Mouse (Mus musculus) CH12.LX (cell line): ENCODE results near the gene Adra1b. TPM values are rescaled to one million over a fixed set of nuclear protein-coding genes. Genes with fewer than 3 reads are reported as not detected.

Experiments
- DNase-seq: peaks from one replicate; pipeline ENCODE4 v3.0.0-alpha.2; 2013; ENCODE audit errors: extremely low read depth
- H3K27ac ChIP-seq: 2 replicates; pipeline ENCODE4 v1.5.1; 2012; ENCODE audit warnings: low read depth, mild to moderate bottlenecking, control low read depth, moderate library complexity; ENCODE audit not compliant: insufficient read depth
- H3K27me3 ChIP-seq: replicated peaks from 2 replicates; pipeline ENCODE3; 2012; ENCODE audit warnings: inconsistent platforms
- H3K36me3 ChIP-seq, 2 experiments: replicated peaks in 1 of 2; 2 replicates each; pipeline versions ENCODE3 to v1.6.1; 2012; ENCODE audit warnings: inconsistent platforms in 1 of 2, low read length in 1 of 2, mild to moderate bottlenecking in 1 of 2, mixed read lengths in 1 of 2, moderate library complexity in 1 of 2; ENCODE audit not compliant: control insufficient read depth in 1 of 2, insufficient read depth in 1 of 2
- H3K4me1 ChIP-seq, 2 experiments: 2 replicates each; pipeline ENCODE4 v1.6.1; 2012; ENCODE audit warnings: inconsistent platforms in 1 of 2, moderate library complexity in 1 of 2; ENCODE audit not compliant: insufficient read depth in 2 of 2, control insufficient read depth in 1 of 2
- H3K4me2 ChIP-seq: 2 replicates; pipeline ENCODE4 v1.6.1; 2012; ENCODE audit warnings: low read depth, mild to moderate bottlenecking, control low read depth; ENCODE audit not compliant: poor library complexity, insufficient read depth, severe bottlenecking
- H3K4me3 ChIP-seq, 3 experiments: fragments of 150-350 bp in 1 of 3; sonication (generic) in 1 of 3; replicated peaks in 1 of 3; 2 replicates each; pipeline versions ENCODE3 to v1.5.1; 2011 to 2012; ENCODE audit warnings: low read depth in 2 of 3, low read length in 2 of 3, mild to moderate bottlenecking in 2 of 3, moderate library complexity in 2 of 3, control low read depth in 1 of 3, improper control_type of control experiment in 1 of 3, inconsistent platforms in 1 of 3, mixed read lengths in 1 of 3; ENCODE audit not compliant: poor library complexity in 1 of 3
- H3K79me2 ChIP-seq: replicated peaks from 2 replicates; pipeline ENCODE4 v1.6.1; 2012; ENCODE audit warnings: mild to moderate bottlenecking, moderate library complexity; ENCODE audit not compliant: control insufficient read depth, poor library complexity, insufficient read depth, severe bottlenecking; ENCODE audit errors: extremely low read depth
- H3K9ac ChIP-seq: 2 replicates; pipeline ENCODE4 v1.6.1; 2012; ENCODE audit warnings: low read depth, mild to moderate bottlenecking, control low read depth, moderate library complexity; ENCODE audit not compliant: insufficient read depth
- H3K9me3 ChIP-seq: replicated peaks from 2 replicates; pipeline ENCODE3; 2012; ENCODE audit warnings: low read length, inconsistent platforms, mixed read lengths
- CHD1 ChIP-seq: IDR thresholded peaks from 2 replicates; pipeline ENCODE4 v1.6.1; 2012; ENCODE audit warnings: low read depth, low read length, improper control_type of control experiment, inconsistent platforms
- CHD2 ChIP-seq: IDR thresholded peaks from 2 replicates; pipeline ENCODE4 v1.6.1; 2011; ENCODE audit warnings: low read length, improper control_type of control experiment
- ELF1 ChIP-seq: IDR thresholded peaks from 2 replicates; pipeline ENCODE4 v1.6.1; 2014; ENCODE audit warnings: low read depth, mild to moderate bottlenecking, inconsistent platforms, low read length, improper control_type of control experiment
- GABPA ChIP-seq: IDR thresholded peaks from 2 replicates; pipeline ENCODE4 v1.6.1; 2012; ENCODE audit warnings: low read depth, low read length, improper control_type of control experiment, inconsistent platforms; ENCODE audit not compliant: insufficient replicate concordance
- HCFC1 ChIP-seq: IDR thresholded peaks from 2 replicates; pipeline ENCODE4 v1.6.1; 2012; ENCODE audit warnings: low read depth, mild to moderate bottlenecking, inconsistent platforms, low read length, improper control_type of control experiment
- JUN ChIP-seq: IDR thresholded peaks from 2 replicates; pipeline ENCODE4 v1.6.1; 2011; ENCODE audit warnings: low read depth, mild to moderate bottlenecking, low read length, improper control_type of control experiment, moderate library complexity; ENCODE audit not compliant: insufficient read depth
- JUND ChIP-seq: conservative IDR thresholded peaks from 2 replicates; pipeline ENCODE4 v1.6.1; 2011; ENCODE audit warnings: low read depth, low read length, improper control_type of control experiment
- MAFK ChIP-seq: IDR thresholded peaks from 2 replicates; pipeline ENCODE4 v1.6.1; 2011; ENCODE audit warnings: low read length, improper control_type of control experiment; ENCODE audit not compliant: insufficient replicate concordance
- MAX ChIP-seq: IDR thresholded peaks from 2 replicates; pipeline ENCODE4 v1.6.1; 2011; ENCODE audit warnings: low read length, improper control_type of control experiment
- MAZ ChIP-seq: IDR thresholded peaks from 2 replicates; pipeline ENCODE4 v1.6.1; 2012; ENCODE audit warnings: low read depth, mild to moderate bottlenecking, inconsistent platforms, low read length, improper control_type of control experiment, moderate library complexity
- MEF2A ChIP-seq: IDR thresholded peaks from 2 replicates; pipeline ENCODE4 v1.6.1; 2014; ENCODE audit warnings: low read depth, mild to moderate bottlenecking, inconsistent platforms, low read length, improper control_type of control experiment, borderline replicate concordance
- MXI1 ChIP-seq: IDR thresholded peaks from 2 replicates; pipeline ENCODE4 v1.6.1; 2011; ENCODE audit warnings: mild to moderate bottlenecking, low read depth, low read length, improper control_type of control experiment
- NRF1 ChIP-seq: IDR thresholded peaks from 2 replicates; pipeline ENCODE4 v1.6.1; 2014; ENCODE audit warnings: low read depth, mild to moderate bottlenecking, inconsistent platforms, low read length, improper control_type of control experiment, moderate library complexity
- PAX5 ChIP-seq: IDR thresholded peaks from 2 replicates; pipeline ENCODE4 v1.6.1; 2012; ENCODE audit warnings: low read length, inconsistent platforms, mixed read lengths
- POLR2AphosphoS2 ChIP-seq: IDR thresholded peaks from 2 replicates; pipeline ENCODE4 v1.6.1; 2011; ENCODE audit warnings: low read depth, low read length, improper control_type of control experiment
- RAD21 ChIP-seq: IDR thresholded peaks from 2 replicates; pipeline ENCODE4 v1.6.1; 2011; ENCODE audit warnings: low read depth, mild to moderate bottlenecking, low read length, improper control_type of control experiment, moderate library complexity
- RCOR1 ChIP-seq: conservative IDR thresholded peaks from 2 replicates; pipeline ENCODE4 v1.6.1; 2012; ENCODE audit warnings: low read depth, mild to moderate bottlenecking, inconsistent platforms, low read length, improper control_type of control experiment
- SMC3 ChIP-seq: IDR thresholded peaks from 2 replicates; pipeline ENCODE4 v1.6.1; 2011; ENCODE audit warnings: low read depth, low read length, improper control_type of control experiment
- TBP ChIP-seq: conservative IDR thresholded peaks from 2 replicates; pipeline ENCODE4 v1.6.1; 2011; ENCODE audit warnings: low read depth, low read length, improper control_type of control experiment
- TCF12 ChIP-seq: IDR thresholded peaks from 2 replicates; pipeline ENCODE4 v1.6.1; 2014; ENCODE audit warnings: low read depth, mild to moderate bottlenecking, inconsistent platforms, low read length, improper control_type of control experiment
- USF1 ChIP-seq: IDR thresholded peaks from 2 replicates; pipeline ENCODE4 v1.6.1; 2014; ENCODE audit warnings: low read depth, mild to moderate bottlenecking, inconsistent platforms, low read length, improper control_type of control experiment
- ZC3H11A ChIP-seq: IDR thresholded peaks from 2 replicates; pipeline ENCODE4 v1.6.1; 2012; ENCODE audit warnings: low read depth, mild to moderate bottlenecking, inconsistent platforms, low read length, improper control_type of control experiment
- dilution Hi-C: fragments of 300-500 bp; cut with MboI; formaldehyde crosslinking; loops from 2 replicates; pipeline ENCODE4 v1.14.3; 2020; ENCODE audit warnings: low sequenced_read_pairs; ENCODE audit not compliant: extremely low pct_unique_long_range_greater_than_20kb, extremely low pct_ligation_motif_present
- in situ Hi-C: fragments of 300-500 bp; cut with MboI; formaldehyde crosslinking; loops from 3 replicates; pipeline ENCODE4 v1.14.3; 2019; ENCODE audit warnings: low sequenced_read_pairs, low pct_ligation_motif_present, low pct_unique_long_range_greater_than_20kb, mixed read lengths
- polyA plus RNA-seq: library from polyadenylated mRNA; unstranded; fragments of >175 nt; gene quantifications from 2 replicates; pipeline ENCODE4 v1.2.1, GENCODE M21; 2012; ENCODE audit warnings: low read depth; ENCODE audit not compliant: insufficient read length
- total RNA-seq, 2 experiments: library from RNA; depleted of rRNA; stranded (reverse); fragments of 300-350 nt in 1 of 2; fragments of >200 nt in 1 of 2; gene quantifications; 2 replicates each; pipeline ENCODE4 v1.2.3; 2012 to 2014

Gene Adra1b
- total and polyA plus RNA-seq, 3 experiments, result not detected

DNA sequence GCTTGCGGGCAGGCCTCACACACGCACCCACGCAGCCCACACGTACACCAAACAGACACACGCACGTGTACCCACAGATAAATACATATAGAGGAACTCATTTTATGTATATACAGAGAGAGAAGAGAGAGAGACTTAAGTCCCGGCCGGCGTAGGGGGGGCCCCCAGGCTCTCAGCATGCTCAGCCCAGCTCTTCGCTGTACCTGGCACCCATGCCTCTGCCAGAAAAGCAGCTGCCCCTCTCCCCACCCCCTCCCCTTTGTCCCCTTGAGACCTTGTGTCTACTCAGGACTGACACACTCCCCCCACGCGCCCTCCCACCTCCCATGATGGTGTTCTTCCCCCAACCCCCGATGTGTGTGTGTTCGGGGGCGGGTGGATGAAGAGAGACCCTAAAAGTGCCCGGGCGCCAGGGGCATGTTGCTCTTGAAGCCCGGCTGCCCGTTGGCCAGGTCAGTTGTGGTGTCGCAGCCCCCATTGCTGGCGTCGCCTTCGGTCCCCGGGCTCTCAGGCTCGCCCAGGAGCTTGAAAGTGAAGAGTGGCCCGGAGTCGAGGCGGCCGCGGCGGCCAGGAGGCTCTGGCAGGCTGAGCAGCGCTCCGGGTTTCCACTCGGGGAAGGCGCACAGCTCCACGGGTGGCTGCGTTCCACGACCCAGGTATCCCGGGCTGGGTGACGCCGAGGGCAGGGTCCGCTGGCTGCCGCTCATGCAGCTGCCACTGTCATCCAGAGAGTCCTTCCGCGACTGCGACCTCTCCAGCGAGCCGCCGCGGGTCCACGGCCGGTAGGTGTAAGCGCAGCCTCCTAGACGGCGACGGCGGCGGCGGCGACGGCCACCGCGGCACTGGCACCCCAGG lies 125.3 kb downstream of the Adra1b start:
- Histone ChIP-seq H3K27me3 (peaks cover 2% of the 10 kb centered on the region), H3K27ac (no peak overlapping the region), H3K9ac (no peak overlapping the region), H3K79me2 (no peaks in the 10 kb centered on the region), H3K4me2 (no peak overlapping the region), H3K36me3 (no peaks in the 10 kb centered on the region), H3K4me1 (no peaks in the 10 kb centered on the region), H3K4me3 (no peak overlapping the region), H3K9me3 (no peaks in the 10 kb centered on the region)
- TF ChIP-seq MAX (no peak), SMC3 (no peak), MAFK (no peak), HCFC1 (no peak), TCF12 (no peak), MAZ (no peak), TBP (no peak), MEF2A (no peak), ELF1 (no peak), JUND (no peak), GABPA (no peak), CHD1 (no peak), PAX5 (no peak), USF1 (no peak), NRF1 (no peak), RAD21 (no peak), RCOR1 (no peak), POLR2AphosphoS2 (no peak), MXI1 (no peak), ZC3H11A (no peak)
- dilution Hi-C loops (no loop called here), in situ Hi-C loops (no loop called here)
- DNase-seq, result no peak

DNA sequence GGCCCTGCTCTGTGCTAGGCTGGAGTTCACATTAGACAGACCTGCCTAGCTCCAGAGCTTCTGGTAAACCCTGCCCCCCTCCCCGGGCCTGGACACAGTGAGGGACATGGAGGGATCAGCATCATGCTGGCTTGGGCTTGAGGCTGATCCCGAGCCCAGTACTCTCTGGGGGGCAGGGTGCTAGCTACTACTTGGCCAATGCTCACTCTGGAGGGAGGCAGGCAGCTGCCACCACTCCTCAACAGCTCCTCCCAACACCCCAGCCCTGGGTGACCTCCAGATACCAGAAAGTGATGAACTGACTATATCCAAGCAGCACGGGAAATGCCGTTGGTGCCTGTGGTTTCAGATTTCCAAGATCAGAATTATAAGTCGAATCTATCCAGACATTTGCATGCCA lies 127.3 kb downstream of the Adra1b start:
- H3K4me2 ChIP-seq, result no peak overlapping the region
- dilution Hi-C loops, result no loop called here
- no peaks in the 10 kb centered on the region for H3K79me2 ChIP-seq
- H3K27me3 ChIP-seq, result peaks cover 2% of the 10 kb centered on the region
- in situ Hi-C loops, result loop anchor here (5.0 to 25.0 kb wide), 2 partner anchors 554 to 789 kb away; no protein-coding TSS in a partner anchor
- no peak overlapping the region for H3K9ac ChIP-seq
- H3K27ac ChIP-seq, result no peak overlapping the region
- H3K4me1 ChIP-seq, result no peaks in the 10 kb centered on the region
- H3K4me3 ChIP-seq, result no peak overlapping the region
- no peaks in the 10 kb centered on the region for H3K36me3 ChIP-seq
- no peak for TF ChIP-seq CHD2
- TF ChIP-seq TBP, result no peak
- no peak for TF ChIP-seq JUN
- no peak for TF ChIP-seq ZC3H11A
- TF ChIP-seq MXI1, result no peak
- H3K9me3 ChIP-seq, result no peaks in the 10 kb centered on the region
- DNase-seq, result no peak
